Mouse (Mus musculus) brain, embryonic 14.5 days (tissue): ENCODE measurements around the gene Cd83.

ENCODE experiments used
- CTCF ChIP-seq: fragments of 200-500 bp; IDR thresholded peaks from 2 replicates; pipeline ENCODE4 v1.5.1; 2012; ENCODE audit warnings: inconsistent platforms, mild to moderate bottlenecking, moderate library complexity, borderline replicate concordance; ENCODE audit not compliant: insufficient read depth, insufficient read length; ENCODE audit errors: extremely low read depth
- POLR2A ChIP-seq: fragments of 200-500 bp; IDR thresholded peaks from 2 replicates; pipeline ENCODE4 v1.6.1; 2012; ENCODE audit warnings: mild to moderate bottlenecking, inconsistent platforms, borderline replicate concordance; ENCODE audit not compliant: poor library complexity, insufficient read depth, insufficient read length, severe bottlenecking; ENCODE audit errors: extremely low read depth

- TF ChIP-seq CTCF = no peak
- TF ChIP-seq POLR2A = no peak
Measured at GRCm38 (mm10) chr13:43786171-43786795, 1.7 kb downstream of the Cd83 start.
